Mouse (Mus musculus) embryonic fibroblast, embryonic 13.5 days (primary cell): ENCODE measurements at regions not wholly inside any gene's neighbourhood (a gene's known extent, or its start where the extent isn't known, plus 50 kb on each side); places are given as distances from the start of the nearest gene placed in this dataset.

Source experiments
- H3K27ac ChIP-seq: 2 replicates; pipeline ENCODE4 v1.5.1; 2012; ENCODE audit warnings: low read length, control low read depth, inconsistent platforms; ENCODE audit not compliant: insufficient read depth
- H3K4me1 ChIP-seq: 2 replicates; pipeline ENCODE4 v1.6.1; 2011; ENCODE audit warnings: low read length; ENCODE audit not compliant: control insufficient read depth, insufficient read depth
- H3K4me3 ChIP-seq: 2 replicates; pipeline ENCODE4 v1.5.1; 2011; ENCODE audit warnings: mild to moderate bottlenecking, control low read depth, low read length; ENCODE audit not compliant: insufficient read depth
- CTCF ChIP-seq: IDR thresholded peaks from 2 replicates; pipeline ENCODE4 v1.5.1; 2011; ENCODE audit warnings: mild to moderate bottlenecking, control low read depth, low read length, moderate library complexity, borderline replicate concordance; ENCODE audit not compliant: insufficient read depth
- POLR2A ChIP-seq: IDR thresholded peaks from 2 replicates; pipeline ENCODE4 v1.6.1; 2011; ENCODE audit warnings: low read depth, mild to moderate bottlenecking, control low read depth, low read length, moderate library complexity

DNA sequence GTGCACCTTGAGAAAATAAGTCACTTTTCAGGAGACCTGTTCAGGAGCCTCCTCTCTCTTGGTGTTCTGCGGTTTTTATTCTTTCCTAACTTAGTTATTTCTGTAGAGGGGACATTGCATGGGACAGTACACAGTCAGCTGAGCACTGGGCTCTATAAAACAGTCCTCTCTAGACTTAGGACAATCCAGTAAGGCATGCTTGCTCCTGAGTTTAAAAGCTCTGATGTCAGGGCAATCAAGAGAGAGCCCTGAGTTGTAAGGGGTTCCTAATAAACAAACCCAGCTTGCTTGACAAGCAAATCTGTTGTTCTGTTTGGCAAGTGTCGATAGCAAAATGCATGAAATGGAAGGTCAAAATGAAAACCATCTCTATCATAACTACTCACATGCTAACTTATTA, 395.7 kb downstream of the Gpam start:
- TF ChIP-seq CTCF (no peak), POLR2A (no peak)
- no peak overlapping the region for H3K4me3 ChIP-seq
- H3K4me1 ChIP-seq: no peaks in the 10 kb centered on the region
- no peak overlapping the region for H3K27ac ChIP-seq

DNA sequence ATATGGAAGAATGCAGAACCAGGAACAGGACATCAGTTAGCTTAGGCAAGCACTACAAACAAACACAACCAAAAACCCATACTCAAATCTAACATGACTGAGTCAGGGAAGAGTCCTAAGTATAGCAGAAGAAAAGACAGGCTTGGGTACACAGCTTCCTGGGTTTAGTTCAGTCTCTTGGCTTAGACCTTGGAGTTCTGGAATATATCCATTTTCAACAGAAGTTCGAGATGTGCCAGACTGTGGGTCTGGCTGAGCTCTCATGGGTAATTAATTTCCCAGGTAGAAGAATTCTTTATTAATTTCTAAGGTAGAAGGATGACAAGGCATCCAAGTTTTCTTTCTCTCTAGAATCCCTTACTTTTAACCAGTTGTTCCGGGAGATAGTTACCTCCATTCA, 396.2 kb downstream of the Gpam start:
- H3K27ac ChIP-seq: no peak overlapping the region
- no peak overlapping the region for H3K4me3 ChIP-seq
- no peaks in the 10 kb centered on the region for H3K4me1 ChIP-seq
- no peak for TF ChIP-seq POLR2A
- no peak for TF ChIP-seq CTCF

DNA sequence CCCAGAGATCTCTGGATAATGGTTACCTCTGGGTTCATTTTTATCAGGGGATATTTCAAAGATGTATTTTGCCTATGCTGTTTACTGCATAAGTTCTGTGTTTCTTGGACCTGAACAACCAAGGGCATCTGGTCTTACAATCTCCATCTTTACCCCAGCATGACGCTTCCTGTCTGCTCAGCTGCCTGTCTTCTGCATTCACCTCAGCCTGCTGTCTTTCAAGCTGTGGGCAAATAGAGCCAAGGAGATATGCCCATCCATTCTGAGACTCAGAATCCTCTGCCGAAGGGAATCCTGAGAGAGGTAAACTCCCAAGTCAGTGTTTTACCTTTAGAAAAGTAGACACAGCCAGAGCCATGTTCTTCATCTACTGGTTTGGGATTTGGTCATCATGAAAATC, 396.7 kb downstream of the Gpam start:
- Histone ChIP-seq H3K27ac (no peak overlapping the region), H3K4me3 (no peak overlapping the region), H3K4me1 (no peaks in the 10 kb centered on the region)
- no peak for TF ChIP-seq POLR2A
- TF ChIP-seq CTCF: no peak

DNA sequence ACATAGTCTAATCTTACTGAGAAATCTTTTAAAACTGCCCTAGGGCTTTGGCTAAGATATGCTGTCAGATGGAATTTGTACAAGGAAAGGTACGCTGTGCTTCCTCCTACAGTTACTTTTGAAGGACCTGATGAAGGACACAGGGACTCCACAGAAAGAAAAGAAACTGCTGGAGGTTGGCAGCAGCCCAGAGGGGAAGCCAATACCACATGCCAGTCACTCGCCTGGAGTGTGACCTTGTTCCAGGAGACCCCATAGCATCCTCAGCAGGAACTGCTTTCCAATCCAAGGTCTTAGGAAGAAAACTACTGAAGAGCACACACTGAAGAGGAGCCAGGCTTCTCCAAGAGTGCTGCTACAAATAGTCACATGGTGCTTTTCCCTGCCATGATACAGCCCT, 404.9 kb downstream of the Gpam start:
- TF ChIP-seq POLR2A (no peak), CTCF (no peak)
- Histone ChIP-seq H3K4me3 (no peak overlapping the region), H3K27ac (no peak overlapping the region), H3K4me1 (no peaks in the 10 kb centered on the region)

DNA sequence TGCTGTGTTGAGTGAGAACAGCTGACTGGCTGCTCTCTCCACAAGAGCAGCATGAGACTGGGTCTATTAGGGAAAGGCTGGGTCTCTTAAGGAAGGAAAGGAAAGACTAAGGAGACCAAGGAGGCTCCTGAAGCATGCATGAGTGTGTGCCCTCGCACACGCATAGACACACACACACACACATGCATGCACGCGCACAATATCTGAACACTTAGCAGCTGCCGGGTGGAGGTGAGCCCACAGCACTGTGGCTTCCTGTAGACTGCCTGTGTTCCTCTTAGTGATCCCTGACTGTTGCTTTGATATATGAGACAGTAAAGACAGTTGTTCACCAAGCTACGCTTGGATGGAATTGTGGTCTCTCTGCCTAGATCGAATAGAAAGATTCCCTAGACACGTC, 429.6 kb downstream of the Gpam start:
- Histone ChIP-seq H3K4me1 (no peaks in the 10 kb centered on the region), H3K27ac (no peak overlapping the region), H3K4me3 (no peak overlapping the region)
- TF ChIP-seq POLR2A (no peak), CTCF (no peak)

DNA sequence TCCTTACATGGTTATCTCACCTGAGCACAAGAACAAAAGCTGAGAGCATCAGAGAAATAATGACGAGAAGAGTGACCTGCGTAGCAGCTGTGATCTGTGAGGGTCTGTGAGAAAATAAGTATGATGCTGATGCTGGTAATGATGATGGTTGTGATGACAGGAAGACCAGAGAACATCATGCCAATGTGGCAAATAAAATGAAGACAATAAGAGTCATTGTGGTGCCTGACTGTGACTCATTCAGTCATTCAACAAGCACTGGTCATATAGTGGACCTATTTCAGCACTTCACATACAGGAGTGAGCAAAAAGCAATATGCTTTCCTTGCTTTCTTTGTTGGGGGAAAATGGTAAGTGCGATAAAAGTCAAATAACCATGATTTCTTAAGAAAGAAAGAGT, 433.3 kb downstream of the Gpam start:
- no peak overlapping the region for H3K4me3 ChIP-seq
- no peaks in the 10 kb centered on the region for H3K4me1 ChIP-seq
- H3K27ac ChIP-seq: no peak overlapping the region; the same call in 1 of the 2 replicates
- TF ChIP-seq CTCF (no peak), POLR2A (no peak)

DNA sequence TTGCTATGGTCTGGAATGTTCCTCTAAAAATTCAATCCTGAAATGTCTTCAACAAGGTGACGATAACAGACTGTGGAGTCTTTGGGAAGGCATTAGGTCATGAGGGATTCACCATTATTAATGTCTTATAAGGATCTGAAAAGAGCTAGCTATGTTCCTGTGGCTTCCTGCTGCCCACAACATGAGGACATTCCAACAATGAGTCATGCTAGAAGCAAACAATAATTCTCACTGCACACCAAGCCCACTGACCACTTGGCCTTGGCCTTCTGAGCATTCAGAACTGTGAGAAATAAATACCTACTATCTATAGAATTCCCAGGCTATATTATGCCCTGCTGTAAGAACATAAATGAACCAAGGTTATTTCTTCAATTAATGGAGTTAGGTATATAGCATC, 433.9 kb downstream of the Gpam start:
- H3K4me1 ChIP-seq: no peaks in the 10 kb centered on the region
- no peak overlapping the region for H3K27ac ChIP-seq
- TF ChIP-seq POLR2A: no peak
- no peak overlapping the region for H3K4me3 ChIP-seq

DNA sequence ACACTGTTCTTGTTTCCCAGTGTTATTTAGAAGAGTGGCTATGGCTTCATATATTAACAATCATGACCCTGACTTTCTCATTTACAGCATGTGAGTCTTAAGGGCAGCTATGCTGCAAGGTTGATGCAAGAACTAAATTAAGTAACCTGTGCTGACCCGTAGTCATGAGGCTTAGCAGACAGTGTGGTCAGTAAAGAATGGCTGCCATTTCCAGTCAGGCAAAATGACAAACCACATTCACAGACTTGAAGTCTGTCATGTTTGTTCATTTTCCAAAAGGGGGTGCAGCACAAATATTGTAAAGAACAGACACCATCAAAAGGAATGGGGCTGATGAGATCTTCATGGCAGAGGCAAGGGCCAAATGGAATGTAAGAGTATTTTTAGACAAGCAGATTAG, 435.2 kb downstream of the Gpam start:
- no peak overlapping the region for H3K4me3 ChIP-seq
- no peak for TF ChIP-seq POLR2A
- no peak for TF ChIP-seq CTCF
- H3K27ac ChIP-seq: peak overlapping the region; percentile 91
- no peaks in the 10 kb centered on the region for H3K4me1 ChIP-seq

DNA sequence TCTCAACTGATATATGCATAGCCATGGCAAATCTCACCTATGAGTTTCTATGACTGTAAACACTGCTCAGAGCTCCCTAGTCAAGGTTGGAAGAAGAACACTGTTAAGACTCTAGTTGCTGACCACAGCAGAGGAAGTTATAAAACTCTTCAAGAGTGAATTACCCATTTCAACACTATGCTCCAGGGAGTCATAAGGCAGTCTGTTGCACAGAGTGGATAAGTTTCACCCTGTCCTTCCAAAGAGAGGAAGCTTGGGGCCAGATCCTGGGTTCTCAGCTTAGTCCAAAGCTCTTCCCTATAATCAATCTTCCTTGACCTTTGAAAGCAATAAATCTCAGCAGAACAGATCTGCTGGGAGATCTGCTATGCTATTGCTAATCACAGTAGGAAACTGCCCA, 438.4 kb downstream of the Gpam start:
- Histone ChIP-seq H3K27ac (no peak overlapping the region), H3K4me3 (no peak overlapping the region), H3K4me1 (no peaks in the 10 kb centered on the region)
- TF ChIP-seq POLR2A: no peak
- no peak for TF ChIP-seq CTCF

DNA sequence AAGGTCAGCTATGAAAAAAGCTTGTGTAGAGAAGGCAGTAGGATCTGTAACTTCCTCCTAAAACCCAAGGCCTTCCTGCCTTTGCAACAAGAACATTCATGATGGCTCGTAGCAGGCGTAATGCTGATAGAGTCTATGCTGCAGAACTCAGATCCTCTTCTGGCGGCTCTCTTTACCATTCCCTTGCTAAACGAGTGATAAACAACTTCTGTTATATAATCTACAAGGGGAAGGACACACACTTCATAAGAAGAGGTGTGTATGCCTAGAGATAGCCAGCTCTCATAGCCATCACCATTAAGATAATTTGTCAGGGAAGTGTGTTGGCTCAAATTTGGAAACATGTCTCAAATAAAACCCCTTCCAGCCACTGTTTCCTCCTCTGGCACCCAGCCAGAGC, 441.9 kb downstream of the Gpam start:
- no peak overlapping the region for H3K27ac ChIP-seq
- no peak overlapping the region for H3K4me3 ChIP-seq
- H3K4me1 ChIP-seq: no peaks in the 10 kb centered on the region
- no peak for TF ChIP-seq POLR2A
- no peak for TF ChIP-seq CTCF
